Mouse (Mus musculus) myocyte (in vitro differentiated cells): ENCODE results near the gene Ncor2.

Source experiments
- POLR2A ChIP-seq: IDR thresholded peaks from one replicate; pipeline ENCODE4 v1.6.1; 2011; ENCODE audit warnings: low read depth, mild to moderate bottlenecking, control low read depth, moderate library complexity; ENCODE audit not compliant: insufficient read length
- TCF3 ChIP-seq: IDR thresholded peaks from one replicate; pipeline ENCODE4 v1.6.1; 2011; ENCODE audit warnings: low read depth, control low read depth; ENCODE audit not compliant: insufficient read length
- USF1 ChIP-seq: IDR thresholded peaks from one replicate; pipeline ENCODE4 v1.6.1; 2011; ENCODE audit warnings: low read depth, mild to moderate bottlenecking, control low read depth, moderate library complexity

- no peak for TF ChIP-seq POLR2A
- TF ChIP-seq TCF3, result no peak
- TF ChIP-seq USF1, result no peak
These were observed 30.8 kb downstream of the Ncor2 start for GRCm38 (mm10) chr5:125148173-125148572.
